Mouse (Mus musculus) limb, embryonic 14.5 days (tissue): ENCODE measurements at regions not wholly inside any gene's neighbourhood (a gene's known extent, or its start where the extent isn't known, plus 50 kb on each side); places are given as distances from the start of the nearest gene placed in this dataset.
"Not testable (repeated sequence)": the region's sequence is repeated elsewhere in the genome, so short reads cannot be mapped to it uniquely, and the experiment has no call there.

Source experiments
- ATAC-seq: fragments of 200-750 bp; cut with Nextera tagmentation; 2 replicates; pipeline ENCODE4 v1.8.0; 2017; ENCODE audit warnings: low read depth, moderate number of reproducible peaks, moderate TSS enrichment; ENCODE audit not compliant: low FRiP score
- DNase-seq: peaks from one replicate; pipeline ENCODE4 v3.0.0-alpha.2; 2015; ENCODE audit warnings: low spot score
- H3K27ac ChIP-seq: fragments of 300-500 bp; sonication (generic); replicated peaks from 2 replicates; pipeline ENCODE4 v1.5.1; 2014; ENCODE audit warnings: low read depth, mild to moderate bottlenecking, low read length, moderate library complexity, mixed read lengths
- H3K27me3 ChIP-seq: fragments of 300-500 bp; sonication (generic); 2 replicates; pipeline ENCODE4 v1.6.1; 2014; ENCODE audit warnings: low read length, mixed read lengths; ENCODE audit not compliant: control insufficient read depth, insufficient read depth
- H3K36me3 ChIP-seq: fragments of 300-500 bp; sonication (generic); 2 replicates; pipeline ENCODE4 v1.6.1; 2014; ENCODE audit warnings: mild to moderate bottlenecking, low read length, moderate library complexity, mixed read lengths; ENCODE audit not compliant: control insufficient read depth, insufficient read depth
- H3K4me1 ChIP-seq: fragments of 300-500 bp; sonication (generic); 2 replicates; pipeline ENCODE4 v1.6.1; 2014; ENCODE audit warnings: antibody characterized with exemption, low read length, mixed read lengths; ENCODE audit not compliant: control insufficient read depth, insufficient read depth
- H3K4me2 ChIP-seq: fragments of 300-500 bp; sonication (generic); replicated peaks from 2 replicates; pipeline ENCODE4 v1.6.1; 2014; ENCODE audit warnings: low read depth, mild to moderate bottlenecking, low read length, moderate library complexity; ENCODE audit not compliant: severe bottlenecking
- H3K4me3 ChIP-seq: fragments of 300-500 bp; sonication (generic); replicated peaks from 2 replicates; pipeline ENCODE4 v1.5.1; 2014; ENCODE audit warnings: low read length
- H3K9ac ChIP-seq: fragments of 300-500 bp; sonication (generic); 2 replicates; pipeline ENCODE4 v1.6.1; 2014; ENCODE audit warnings: mild to moderate bottlenecking, low read depth, low read length, moderate library complexity; ENCODE audit not compliant: severe bottlenecking
- H3K9me3 ChIP-seq: fragments of 300-500 bp; sonication (generic); 2 replicates; pipeline ENCODE4 v1.6.1; 2016; ENCODE audit warnings: low read length; ENCODE audit not compliant: control insufficient read depth
- POLR2A ChIP-seq: fragments of 200-500 bp; IDR thresholded peaks from 2 replicates; pipeline ENCODE4 v1.8.0; 2012; ENCODE audit warnings: inconsistent platforms, mild to moderate bottlenecking, moderate library complexity, borderline replicate concordance; ENCODE audit not compliant: insufficient read depth, insufficient read length; ENCODE audit errors: extremely low read depth
- WGBS: fragments of 180-500 bp; shearing (Covaris S2); extraction: QIAGEN DNeasy Blood & Tissue Kit; methylation state at CpG from one replicate; pipeline ENCODE4 v1.1.7; 2014; 5-methylcytosine and 5-hydroxymethylcytosine counted together

DNA sequence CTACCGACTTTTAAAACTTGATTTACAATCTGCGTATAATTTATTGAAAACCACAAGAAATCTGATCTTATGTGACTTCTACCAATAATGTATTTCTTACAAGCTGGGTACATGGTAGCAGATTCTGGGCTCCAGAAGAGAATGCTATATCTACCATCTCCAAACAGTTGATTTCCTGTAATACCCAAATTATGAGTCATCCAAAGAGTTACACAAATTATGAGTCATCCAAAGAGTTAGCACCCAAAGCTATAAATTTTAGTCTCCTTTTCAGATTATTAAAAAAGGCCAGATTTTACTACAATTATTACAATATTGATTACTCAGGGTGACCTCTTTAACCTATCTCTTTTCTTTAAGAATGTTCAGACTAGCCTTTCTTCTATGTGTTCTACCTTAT, 321.9 kb downstream of the Rprm start:
- Histone ChIP-seq H3K36me3 (no peaks in the 10 kb centered on the region), H3K27ac (no peak overlapping the region), H3K9ac (no peak overlapping the region), H3K9me3 (no peaks in the 10 kb centered on the region), H3K27me3 (no peaks in the 10 kb centered on the region), H3K4me2 (no peak overlapping the region), H3K4me1 (no peaks in the 10 kb centered on the region), H3K4me3 (no peak overlapping the region)
- DNase-seq (no peak), ATAC-seq (no peak)
- 81% methylated on average over 2 of the region's 2 CpGs for WGBS
- TF ChIP-seq POLR2A, result no peak

DNA sequence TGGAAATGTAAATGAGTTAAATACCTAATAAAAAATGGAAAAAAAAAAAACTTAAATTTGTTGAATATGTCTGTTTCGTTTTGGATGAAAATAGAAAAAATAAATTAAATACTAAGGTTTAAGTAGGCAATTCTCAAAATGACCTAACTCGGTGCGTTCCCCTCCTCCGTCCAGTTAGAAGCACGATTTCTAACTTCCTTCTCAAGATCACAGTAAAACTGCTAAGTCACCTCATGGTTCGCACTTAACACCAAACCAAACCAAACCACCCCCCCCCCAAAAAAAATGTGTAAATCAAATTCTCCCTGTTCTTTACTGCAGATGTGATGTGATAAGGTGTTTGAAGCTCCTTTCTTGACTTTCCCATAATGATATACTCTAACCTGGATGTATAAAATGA, 303.3 kb downstream of the Rprm start:
- not testable (repeated sequence) for ATAC-seq, DNase-seq, H3K4me3 ChIP-seq, H3K4me2 ChIP-seq, H3K4me1 ChIP-seq, H3K36me3 ChIP-seq, H3K9me3 ChIP-seq, H3K27me3 ChIP-seq, H3K27ac ChIP-seq, H3K9ac ChIP-seq
- WGBS, result 93% methylated on average over 2 of the region's 6 CpGs

DNA sequence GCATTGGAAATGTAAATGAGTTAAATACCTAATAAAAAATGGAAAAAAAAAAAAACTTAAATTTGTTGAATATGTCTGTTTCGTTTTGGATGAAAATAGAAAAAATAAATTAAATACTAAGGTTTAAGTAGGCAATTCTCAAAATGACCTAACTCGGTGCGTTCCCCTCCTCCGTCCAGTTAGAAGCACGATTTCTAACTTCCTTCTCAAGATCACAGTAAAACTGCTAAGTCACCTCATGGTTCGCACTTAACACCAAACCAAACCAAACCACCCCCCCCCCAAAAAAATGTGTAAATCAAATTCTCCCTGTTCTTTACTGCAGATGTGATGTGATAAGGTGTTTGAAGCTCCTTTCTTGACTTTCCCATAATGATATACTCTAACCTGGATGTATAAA, 296.8 kb downstream of the Rprm start:
- H3K9ac ChIP-seq, DNase-seq, H3K4me3 ChIP-seq, H3K4me2 ChIP-seq, ATAC-seq, H3K4me1 ChIP-seq, H3K27ac ChIP-seq, H3K27me3 ChIP-seq, H3K9me3 ChIP-seq, H3K36me3 ChIP-seq: not testable (repeated sequence)
- WGBS, result 85% methylated on average over 2 of the region's 6 CpGs

DNA sequence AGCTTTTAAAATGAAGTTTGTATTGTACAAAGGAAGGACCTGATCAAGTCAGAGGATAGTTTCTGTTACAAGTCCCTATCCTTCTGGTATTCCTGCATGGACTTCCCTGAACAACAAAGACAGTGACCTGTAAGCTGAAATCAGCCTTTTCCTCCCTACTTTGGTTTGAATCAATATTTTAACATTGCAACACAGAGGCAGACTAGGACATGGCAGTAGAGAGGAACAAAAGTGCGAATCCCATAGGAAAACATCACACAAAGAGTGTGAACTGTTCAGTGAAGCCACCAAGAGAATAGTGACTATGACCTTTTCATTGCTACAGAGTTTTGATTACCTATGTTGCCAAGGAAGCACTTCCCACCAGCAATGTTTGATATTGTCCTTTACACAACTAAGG, 288.7 kb downstream of the Rprm start:
- Histone ChIP-seq H3K4me2 (no peak overlapping the region), H3K9ac (no peak overlapping the region), H3K27me3 (no peaks in the 10 kb centered on the region), H3K4me1 (no peaks in the 10 kb centered on the region), H3K4me3 (no peak overlapping the region), H3K9me3 (no peaks in the 10 kb centered on the region), H3K36me3 (no peaks in the 10 kb centered on the region), H3K27ac (no peak overlapping the region)
- ATAC-seq (no peak), DNase-seq (no peak)
- WGBS, result 81% methylated on average over 1 of the region's 1 CpGs
- TF ChIP-seq POLR2A, result no peak

DNA sequence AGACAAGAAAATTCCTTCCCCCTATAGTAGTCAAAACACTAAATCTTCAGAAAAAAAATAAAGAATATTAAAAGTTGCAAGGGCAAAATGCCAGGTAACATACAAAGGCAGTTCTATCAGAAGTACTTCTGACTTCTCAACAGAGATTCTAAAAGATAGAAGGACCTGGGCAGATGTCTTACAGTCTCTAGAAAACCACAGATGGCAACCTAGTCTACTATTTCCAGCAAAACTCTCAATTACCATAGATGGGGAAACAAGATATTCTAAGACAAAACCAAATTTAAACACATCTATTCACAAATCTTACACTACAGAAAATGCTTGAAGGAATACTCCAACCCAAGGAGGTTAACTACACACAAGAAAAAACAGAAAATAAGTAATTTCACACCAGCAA, 281.7 kb downstream of the Rprm start:
- Histone ChIP-seq H3K36me3 (no peaks in the 10 kb centered on the region), H3K4me2 (no peak overlapping the region), H3K27ac (no peak overlapping the region), H3K27me3 (no peaks in the 10 kb centered on the region), H3K9ac (no peak overlapping the region), H3K4me1 (no peaks in the 10 kb centered on the region), H3K4me3 (no peak overlapping the region), H3K9me3 (no peaks in the 10 kb centered on the region)
- no peak for DNase-seq
- no peak for ATAC-seq
- no peak for TF ChIP-seq POLR2A

DNA sequence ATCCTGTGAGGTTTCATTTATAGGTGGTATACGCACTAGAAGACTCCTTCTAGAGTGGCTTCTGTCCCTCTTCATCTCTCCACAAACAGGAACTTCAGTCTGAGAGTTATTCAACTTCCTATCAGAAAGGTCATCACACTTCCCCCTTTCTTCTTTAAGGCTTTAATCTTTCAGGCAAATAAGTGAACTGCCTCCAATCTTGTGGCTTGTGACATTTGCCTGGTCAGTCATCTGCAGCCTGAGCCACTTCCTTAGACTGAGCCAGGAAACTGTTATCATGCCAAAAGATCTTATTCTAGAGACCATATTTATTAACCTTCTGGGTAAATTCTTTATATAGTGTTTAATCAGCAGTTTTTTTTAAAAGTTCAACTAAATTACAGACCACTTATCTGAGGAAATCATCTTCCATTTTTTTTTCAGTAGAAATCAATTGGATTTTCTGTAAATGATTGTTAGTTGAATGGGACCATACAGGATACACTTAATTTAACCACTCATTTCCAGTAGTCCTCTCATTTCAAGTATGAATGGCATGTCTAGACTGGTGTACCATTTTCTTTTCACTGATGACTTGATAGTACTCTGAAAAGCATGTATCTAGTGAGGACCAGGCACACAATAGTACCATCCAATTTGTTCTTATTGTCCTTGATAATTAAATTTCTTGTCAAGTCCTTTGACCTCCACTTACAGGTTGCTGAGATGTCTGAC, 234.4 kb downstream of the Rprm start:
- no peaks in the 10 kb centered on the region for H3K4me1 ChIP-seq
- H3K4me3 ChIP-seq, result no peak overlapping the region
- TF ChIP-seq POLR2A, result no peak
- no peaks in the 10 kb centered on the region for H3K36me3 ChIP-seq
- DNase-seq, result no peak
- no peak overlapping the region for H3K9ac ChIP-seq
- no peak overlapping the region for H3K4me2 ChIP-seq
- H3K27me3 ChIP-seq, result no peaks in the 10 kb centered on the region
- no peak overlapping the region for H3K27ac ChIP-seq
- WGBS, result 78% methylated on average over 1 of the region's 1 CpGs
- H3K9me3 ChIP-seq, result no peaks in the 10 kb centered on the region
- no peak for ATAC-seq
